Mouse (Mus musculus) liver, adult 2 months (tissue): ENCODE results near the gene Lrrc75a.

Experiments used
- CTCF ChIP-seq: fragments of 200-500 bp; IDR thresholded peaks from 2 replicates; pipeline ENCODE4 v1.5.1; 2011; ENCODE audit warnings: low read depth, low read length, control low read depth
- POLR2A ChIP-seq: fragments of 200-500 bp; IDR thresholded peaks from 2 replicates; pipeline ENCODE4 v1.6.1; 2011; ENCODE audit warnings: low read length, control low read depth; ENCODE audit not compliant: insufficient read depth; ENCODE audit errors: extremely low read depth

DNA sequence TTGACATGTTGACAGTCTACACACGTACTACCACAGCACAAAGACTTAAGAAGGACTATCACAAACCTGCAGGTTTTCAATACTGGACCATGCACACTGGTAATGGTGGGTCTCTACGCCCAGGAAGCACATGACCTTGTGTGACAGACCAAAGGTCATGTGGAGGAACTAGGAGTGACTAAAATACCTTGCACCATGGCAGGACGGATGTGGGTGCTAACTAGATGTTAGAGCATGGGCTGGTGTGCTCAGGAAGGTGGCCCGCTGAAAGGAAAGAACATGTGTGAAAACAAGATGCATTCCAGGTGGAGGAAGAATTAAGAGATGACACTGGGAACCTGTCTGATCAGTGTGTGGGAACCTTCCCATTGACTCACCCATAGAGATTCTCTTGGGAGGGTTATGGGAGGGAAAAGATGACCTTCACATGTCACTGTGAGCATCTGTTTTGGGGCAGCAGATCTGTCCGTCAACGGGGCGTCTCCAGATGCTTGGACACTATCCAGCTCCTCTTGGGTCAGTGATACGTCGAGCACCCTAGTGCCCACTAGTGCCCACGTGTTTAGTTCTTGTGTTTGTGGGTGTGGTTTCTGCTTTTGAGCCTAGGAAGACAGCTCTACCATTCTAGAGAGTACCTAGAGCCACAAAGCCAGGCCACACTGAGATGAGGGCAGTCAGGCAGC is 4.5 kb downstream of the Lrrc75a start:
- TF ChIP-seq POLR2A (no peak), CTCF (no peak)
